Mouse (Mus musculus) G1E (cell line): ENCODE data around the gene Adam19. TPM values are rescaled to one million over a fixed set of nuclear protein-coding genes. Genes with fewer than 3 reads are reported as not detected.

Source experiments
- ATAC-seq: 2 replicates; pipeline ENCODE4 v1.8.0; 2016; ENCODE audit warnings: mild to moderate bottlenecking; ENCODE audit not compliant: insufficient number of reproducible peaks, poor library complexity, low FRiP score, severe bottlenecking; ENCODE audit errors: extremely low read depth
- DNase-seq: peaks from one replicate; pipeline ENCODE4 v3.0.0; 2012; ENCODE audit warnings: low spot score
- H3K27me3 ChIP-seq: 2 replicates; pipeline ENCODE4 v1.6.1; 2012; ENCODE audit warnings: mild to moderate bottlenecking, low read length, inconsistent platforms; ENCODE audit not compliant: insufficient read depth
- H3K36me3 ChIP-seq: replicated peaks from 2 replicates; pipeline ENCODE3; 2012; ENCODE audit warnings: mild to moderate bottlenecking, inconsistent platforms
- H3K4me1 ChIP-seq: 2 replicates; pipeline ENCODE4 v1.6.1; 2012; ENCODE audit warnings: low read depth, low read length, inconsistent platforms, mixed read lengths; ENCODE audit not compliant: insufficient read depth
- H3K4me3 ChIP-seq: 2 replicates; pipeline ENCODE4 v1.5.1; 2012; ENCODE audit warnings: low read depth, mild to moderate bottlenecking, inconsistent platforms, low read length, moderate library complexity, mixed read lengths
- H3K9me3 ChIP-seq: replicated peaks from 2 replicates; pipeline ENCODE4 v1.6.1; 2012; ENCODE audit warnings: inconsistent platforms
- CTCF ChIP-seq: IDR thresholded peaks from 2 replicates; pipeline ENCODE4 v1.5.1; 2012; ENCODE audit warnings: low read depth, low read length, inconsistent platforms, mixed read lengths
- GATA1 ChIP-seq: IDR thresholded peaks from 2 replicates; pipeline ENCODE4 v1.6.1; 2012; ENCODE audit warnings: borderline replicate concordance, low read length, inconsistent platforms, mixed read lengths
- GATA2 ChIP-seq: IDR thresholded peaks from 2 replicates; pipeline ENCODE4 v1.6.1; 2012; ENCODE audit warnings: low read depth, low read length, inconsistent platforms, borderline replicate concordance
- POLR2AphosphoS5 ChIP-seq: IDR thresholded peaks from 2 replicates; pipeline ENCODE4 v1.6.1; 2012; ENCODE audit warnings: low read depth, low read length, inconsistent platforms; ENCODE audit not compliant: insufficient replicate concordance
- TAL1 ChIP-seq: conservative IDR thresholded peaks from 2 replicates; pipeline ENCODE4 v1.6.1; 2012; ENCODE audit warnings: low read depth, low read length, inconsistent platforms, mixed read lengths
- polyA plus RNA-seq: library from polyadenylated mRNA; stranded (reverse); fragments of >175 nt; gene quantifications from 2 replicates; pipeline ENCODE4 v1.2.3, GENCODE M21; 2012
- total RNA-seq, 2 experiments: library from RNA; stranded (forward) in 1 of 2; stranded (reverse) in 1 of 2; fragments of 200-1000 nt in 1 of 2; fragments of >200 nt in 1 of 2; fragmentation: Nextera tagmentation in 1 of 2; gene quantifications; 2 replicates each; pipeline ENCODE4 v1.2.3; 2014 to 2017

The Adam19 gene
- total and polyA plus RNA-seq, 3 experiments: 0.11 TPM; not detected in 2

DNA sequence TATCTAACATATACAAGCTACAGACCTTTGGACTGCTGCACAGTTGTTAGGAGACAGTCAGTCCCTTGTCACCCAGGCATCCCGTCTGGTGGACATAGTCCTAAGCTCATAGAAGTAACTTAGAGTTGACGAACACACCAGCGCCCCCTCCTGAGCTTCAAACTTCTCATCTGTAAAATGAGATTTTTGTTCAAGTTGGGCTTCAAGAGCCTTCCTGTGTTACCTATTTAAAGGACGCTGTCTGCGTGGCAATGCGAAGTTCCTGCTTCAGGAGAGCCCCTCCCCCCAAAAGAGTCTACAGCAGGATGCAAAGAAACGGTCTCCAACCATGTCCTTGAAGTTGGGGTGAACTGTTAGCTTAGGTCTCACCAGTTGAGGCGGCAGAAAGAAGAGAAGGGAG lies 15.0 kb downstream of the Adam19 start:
- ATAC-seq (no peak), DNase-seq (no peak)
- TF ChIP-seq TAL1: no peak
- no peak for TF ChIP-seq GATA1
- no peak for TF ChIP-seq CTCF
- TF ChIP-seq POLR2AphosphoS5: no peak
- TF ChIP-seq GATA2: no peak
- Histone ChIP-seq H3K4me3 (no peak overlapping the region), H3K36me3 (no peaks in the 10 kb centered on the region), H3K4me1 (no peaks in the 10 kb centered on the region), H3K27me3 (peaks cover 3% of the 10 kb centered on the region; the same call in 1 of the 2 replicates), H3K9me3 (no peaks in the 10 kb centered on the region)

- Histone ChIP-seq H3K27me3 (peaks cover 3% of the 10 kb centered on the region; the same call in 1 of the 2 replicates), H3K9me3 (no peaks in the 10 kb centered on the region), H3K36me3 (no peaks in the 10 kb centered on the region), H3K4me3 (no peak overlapping the region), H3K4me1 (no peaks in the 10 kb centered on the region)
- DNase-seq: no peak
- ATAC-seq: no peak
- TF ChIP-seq CTCF: no peak
- no peak for TF ChIP-seq GATA2
- no peak for TF ChIP-seq TAL1
- TF ChIP-seq GATA1: no peak
- TF ChIP-seq POLR2AphosphoS5: no peak
Measured at GRCm38 (mm10) chr11:46072466-46073060, 16.8 kb downstream of the Adam19 start.

DNA sequence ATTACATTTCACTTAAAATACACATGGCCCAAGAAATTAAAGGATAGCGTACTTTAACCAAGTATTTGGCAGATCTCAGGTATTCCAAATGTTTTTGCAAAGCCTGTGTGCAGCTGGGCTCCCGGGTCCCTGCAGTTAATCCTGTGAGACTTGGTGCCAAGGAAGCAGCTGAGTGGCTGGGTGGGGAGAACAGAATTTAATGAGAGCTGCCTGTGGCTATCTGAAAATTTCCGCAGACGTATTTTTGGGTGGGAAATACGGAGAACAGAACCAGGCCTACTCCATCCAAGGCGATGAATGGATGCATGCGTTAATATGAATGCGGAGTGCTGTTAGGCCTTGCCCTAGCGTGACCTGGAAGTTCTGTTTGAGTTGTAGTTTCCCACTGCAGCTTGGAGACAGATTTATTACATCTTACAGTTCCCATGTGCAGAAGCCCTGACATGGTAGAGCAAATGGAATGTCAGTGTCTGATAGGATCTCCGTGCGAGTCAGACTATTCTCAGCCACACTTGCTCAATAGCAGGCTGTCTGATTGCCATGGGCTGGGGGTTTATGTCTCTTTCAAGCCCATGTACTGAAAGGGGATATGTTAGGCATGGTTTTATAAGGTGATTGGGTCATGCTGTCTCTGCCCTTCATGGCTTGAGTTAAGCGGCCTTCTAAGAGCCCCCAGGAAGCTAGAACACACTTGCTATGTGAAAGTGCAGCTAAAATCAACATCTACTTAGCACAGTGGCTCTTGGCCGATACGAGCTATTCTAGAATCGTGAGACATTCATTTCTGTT lies 17.5 kb downstream of the Adam19 start:
- Histone ChIP-seq H3K27me3 (peaks cover 3% of the 10 kb centered on the region; the same call in 1 of the 2 replicates), H3K36me3 (no peaks in the 10 kb centered on the region), H3K9me3 (no peaks in the 10 kb centered on the region), H3K4me1 (no peaks in the 10 kb centered on the region), H3K4me3 (no peak overlapping the region)
- ATAC-seq (no peak), DNase-seq (no peak)
- TF ChIP-seq TAL1 (no peak), GATA1 (no peak), GATA2 (no peak), POLR2AphosphoS5 (no peak), CTCF (no peak)

DNA sequence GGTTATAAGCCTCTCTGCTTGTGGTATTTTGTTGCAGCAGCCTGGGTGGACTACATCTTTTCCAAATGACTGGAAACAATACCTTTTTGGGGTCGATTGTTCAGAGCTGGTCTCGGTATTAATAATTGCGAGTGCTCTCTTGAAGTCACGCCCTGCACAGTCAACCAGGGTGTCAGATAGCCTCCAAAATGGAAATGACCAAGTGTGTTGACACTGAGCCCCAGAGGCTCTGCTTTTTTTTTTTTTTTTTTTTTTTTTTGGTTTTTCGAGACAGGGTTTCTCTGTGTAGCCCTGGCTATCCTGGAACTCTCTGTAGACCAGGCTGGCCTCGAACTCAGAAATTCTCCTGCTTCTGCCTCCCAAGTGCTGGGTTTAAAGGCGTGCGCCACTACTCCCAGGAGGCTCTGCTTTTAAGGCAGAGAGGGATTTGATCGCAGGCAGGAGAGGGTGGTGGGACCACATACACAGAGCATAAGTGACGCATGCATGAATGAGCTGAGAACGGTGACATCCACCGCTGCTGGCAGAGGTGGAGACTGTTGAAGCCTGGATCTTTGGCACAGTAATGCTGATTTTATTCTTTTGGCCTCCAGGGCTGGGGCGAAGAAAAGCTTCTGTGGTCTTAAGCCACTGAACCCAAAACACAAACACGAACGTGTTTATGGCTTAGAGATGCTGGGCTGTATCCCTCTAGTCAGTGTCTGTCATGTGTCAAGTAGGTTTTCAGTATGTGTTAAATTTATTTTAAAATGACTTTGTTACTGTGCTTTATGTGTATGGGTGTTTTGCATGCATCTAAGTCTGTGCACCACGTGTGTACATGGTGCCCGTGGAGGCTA lies 18.3 kb downstream of the Adam19 start:
- H3K4me3 ChIP-seq: no peak overlapping the region
- DNase-seq (no peak), ATAC-seq (no peak)
- H3K9me3 ChIP-seq: no peaks in the 10 kb centered on the region
- H3K36me3 ChIP-seq: no peaks in the 10 kb centered on the region
- no peak for TF ChIP-seq TAL1
- TF ChIP-seq POLR2AphosphoS5: no peak
- TF ChIP-seq CTCF: no peak
- no peak for TF ChIP-seq GATA1
- TF ChIP-seq GATA2: no peak
- H3K4me1 ChIP-seq: no peaks in the 10 kb centered on the region
- peaks cover 3% of the 10 kb centered on the region; the same call in 1 of the 2 replicates for H3K27me3 ChIP-seq

DNA sequence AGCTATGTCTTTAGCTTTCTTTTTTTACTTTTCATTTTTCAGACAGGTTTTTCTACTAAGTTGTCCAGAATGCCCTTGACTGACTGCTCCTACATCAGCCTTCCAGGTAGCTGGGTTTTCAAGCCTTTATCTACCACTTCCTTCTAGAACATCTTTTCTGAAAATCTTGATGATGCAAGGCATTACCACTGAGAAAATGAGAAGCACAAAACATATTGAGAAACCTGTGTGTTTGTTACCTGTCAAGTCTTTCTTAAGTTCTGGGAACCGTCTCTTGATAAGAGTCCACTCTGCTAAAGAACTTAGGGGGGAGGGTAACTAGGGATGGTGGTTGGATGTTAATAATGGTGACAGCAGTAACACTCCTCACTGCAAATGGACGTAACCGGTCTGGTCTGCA lies 19.7 kb downstream of the Adam19 start:
- TF ChIP-seq POLR2AphosphoS5: no peak
- no peak for TF ChIP-seq TAL1
- TF ChIP-seq GATA2: no peak
- no peak for TF ChIP-seq GATA1
- no peak for TF ChIP-seq CTCF
- Histone ChIP-seq H3K4me3 (no peak overlapping the region), H3K36me3 (no peaks in the 10 kb centered on the region), H3K27me3 (peaks cover 3% of the 10 kb centered on the region; the same call in 1 of the 2 replicates), H3K4me1 (no peaks in the 10 kb centered on the region), H3K9me3 (no peaks in the 10 kb centered on the region)
- no peak for ATAC-seq
- no peak for DNase-seq
